Mouse (Mus musculus) heart, adult 2 months (tissue): ENCODE measurements around the gene Stxbp1.

ENCODE experiments used
- CTCF ChIP-seq: fragments of 200-600 bp; IDR thresholded peaks from 2 replicates; pipeline ENCODE4 v1.8.1; 2022; ENCODE audit warnings: antibody characterized with exemption, mild to moderate bottlenecking, moderate library complexity
- EP300 ChIP-seq: fragments of 200-500 bp; IDR thresholded peaks from 2 replicates; pipeline ENCODE4 v1.6.1; 2011; ENCODE audit warnings: low read depth, low read length, control low read depth; ENCODE audit not compliant: insufficient read depth
- POLR2A ChIP-seq: fragments of 200-500 bp; IDR thresholded peaks from 2 replicates; pipeline ENCODE4 v1.6.1; 2011; ENCODE audit warnings: mild to moderate bottlenecking, low read depth, low read length, control low read depth; ENCODE audit not compliant: insufficient read depth

DNA sequence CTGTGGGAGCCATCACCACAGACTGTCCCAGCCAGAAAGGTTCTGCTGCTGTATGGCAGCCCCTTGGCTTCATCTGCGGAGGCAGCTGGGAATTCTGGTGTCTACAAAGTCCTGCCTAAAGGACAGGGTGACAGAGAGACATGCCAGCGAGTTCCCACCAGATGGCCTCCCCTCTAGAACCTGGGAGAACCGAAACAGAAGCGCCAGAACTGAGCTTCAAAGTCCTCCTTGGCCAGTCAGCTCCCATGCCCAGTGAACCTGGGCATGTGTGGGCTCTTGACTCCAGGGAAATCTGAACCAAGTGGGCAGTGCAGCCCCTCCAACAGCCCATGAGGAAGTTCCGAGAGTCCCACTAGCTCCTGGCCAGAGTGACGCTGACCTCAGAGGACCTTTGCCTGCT is 24.4 kb downstream of the Stxbp1 start:
- TF ChIP-seq CTCF: no peak
- TF ChIP-seq POLR2A: no peak
- no peak for TF ChIP-seq EP300
